Mouse (Mus musculus) myocyte (in vitro differentiated cells): ENCODE measurements around the gene Rnase9. TPM values are rescaled to one million over a fixed set of nuclear protein-coding genes. Genes with fewer than 3 reads are reported as not detected.

ENCODE experiments used
- H3K27me3 ChIP-seq: one replicate; pipeline ENCODE4 v1.6.1; 2011; ENCODE audit not compliant: control insufficient read depth, insufficient read depth, insufficient read length
- H3K36me3 ChIP-seq: one replicate; pipeline ENCODE4 v1.6.1; 2011; ENCODE audit not compliant: control insufficient read depth, insufficient read depth
- H3K4me2 ChIP-seq: one replicate; pipeline ENCODE4 v1.6.1; 2011; ENCODE audit warnings: low read depth, control low read depth
- H3K4me3 ChIP-seq: one replicate; pipeline ENCODE4 v1.5.1; 2011; ENCODE audit warnings: mild to moderate bottlenecking, control low read depth, moderate library complexity
- H3K79me2 ChIP-seq: one replicate; pipeline ENCODE4 v1.6.1; 2011; ENCODE audit not compliant: control insufficient read depth, insufficient read depth
- H3ac ChIP-seq: one replicate; pipeline ENCODE4 v1.6.1; 2011; ENCODE audit not compliant: control insufficient read depth, insufficient read length
- CEBPB ChIP-seq: IDR thresholded peaks from 2 replicates; pipeline ENCODE4 v1.6.1; 2011; ENCODE audit warnings: mild to moderate bottlenecking, moderate library complexity; ENCODE audit not compliant: poor library complexity, insufficient read depth, severe bottlenecking
- E2F4 ChIP-seq: IDR thresholded peaks from one replicate; pipeline ENCODE4 v1.6.1; 2011; ENCODE audit warnings: mild to moderate bottlenecking, control low read depth, moderate library complexity; ENCODE audit not compliant: insufficient read depth
- MAX ChIP-seq: IDR thresholded peaks from one replicate; pipeline ENCODE4 v1.6.1; 2011; ENCODE audit warnings: low read depth, mild to moderate bottlenecking, control low read depth
- MYOD1 ChIP-seq, 3 experiments: IDR thresholded peaks; one replicate each; pipeline ENCODE4 v1.6.1; 2011; ENCODE audit warnings: control low read depth in 2 of 3, low read depth in 2 of 3, mild to moderate bottlenecking in 2 of 3, moderate library complexity in 1 of 3; ENCODE audit not compliant: insufficient read length in 2 of 3, control insufficient read depth in 1 of 3
- MYOG ChIP-seq, 3 experiments: IDR thresholded peaks; one replicate each; pipeline ENCODE4 v1.6.1; 2011; ENCODE audit warnings: control low read depth in 2 of 3, low read depth in 2 of 3, mild to moderate bottlenecking in 2 of 3; ENCODE audit not compliant: insufficient read length in 2 of 3, control insufficient read depth in 1 of 3, insufficient read depth in 1 of 3
- POLR2A ChIP-seq: IDR thresholded peaks from one replicate; pipeline ENCODE4 v1.6.1; 2011; ENCODE audit warnings: low read depth, mild to moderate bottlenecking, control low read depth, moderate library complexity; ENCODE audit not compliant: insufficient read length
- POLR2AphosphoS2 ChIP-seq: IDR thresholded peaks from one replicate; pipeline ENCODE4 v1.6.1; 2011; ENCODE audit warnings: low read depth, control low read depth; ENCODE audit not compliant: insufficient read length
- REST ChIP-seq: IDR thresholded peaks from one replicate; pipeline ENCODE4 v1.6.1; 2011; ENCODE audit warnings: mild to moderate bottlenecking, control low read depth, moderate library complexity; ENCODE audit not compliant: insufficient read depth, insufficient read length
- SRF ChIP-seq: IDR thresholded peaks from one replicate; pipeline ENCODE4 v1.6.1; 2011; ENCODE audit warnings: low read depth; ENCODE audit not compliant: control insufficient read depth, insufficient read length
- TCF12 ChIP-seq: IDR thresholded peaks from one replicate; pipeline ENCODE4 v1.6.1; 2011; ENCODE audit warnings: mild to moderate bottlenecking, control low read depth; ENCODE audit not compliant: poor library complexity, insufficient read depth, severe bottlenecking
- TCF3 ChIP-seq: IDR thresholded peaks from one replicate; pipeline ENCODE4 v1.6.1; 2011; ENCODE audit warnings: low read depth, control low read depth; ENCODE audit not compliant: insufficient read length
- USF1 ChIP-seq: IDR thresholded peaks from one replicate; pipeline ENCODE4 v1.6.1; 2011; ENCODE audit warnings: low read depth, mild to moderate bottlenecking, control low read depth, moderate library complexity
- polyA plus RNA-seq: library from polyadenylated mRNA; unstranded; fragments of >200 nt; fragmentation: generic; extraction: Trizol; gene quantifications from one replicate; pipeline ENCODE4 v1.2.1, GENCODE M21; 2012; ENCODE audit warnings: missing spikeins

Rnase9 gene
- polyA plus RNA-seq, 1 experiment, result not detected

DNA sequence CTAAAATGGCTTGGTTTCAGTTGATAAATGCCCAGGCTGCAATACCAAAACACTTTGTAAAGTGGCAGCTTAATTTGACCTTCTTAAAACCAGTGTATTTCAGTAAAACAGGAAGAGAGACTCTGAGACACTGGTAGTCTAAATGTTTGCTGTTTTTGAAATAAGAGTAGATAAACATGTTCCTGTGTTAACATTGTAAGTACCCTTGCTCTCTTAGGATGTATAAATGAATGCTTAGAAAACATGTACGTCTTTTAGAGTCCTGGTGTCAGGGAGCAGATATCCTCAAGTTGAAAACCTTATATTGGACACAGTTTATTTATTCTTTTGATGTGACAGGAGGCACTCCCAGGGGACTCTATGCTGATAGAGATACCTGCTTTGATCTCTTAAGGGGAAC is 6.5 kb downstream of the Rnase9 start:
- no peaks in the 10 kb centered on the region for H3K79me2 ChIP-seq
- no peaks in the 10 kb centered on the region for H3K27me3 ChIP-seq
- no peak overlapping the region for H3K4me3 ChIP-seq
- H3K4me2 ChIP-seq, result no peak overlapping the region
- H3ac ChIP-seq, result no peak overlapping the region
- no peaks in the 10 kb centered on the region for H3K36me3 ChIP-seq
- TF ChIP-seq TCF12 (no peak), SRF (no peak), USF1 (no peak), POLR2A (no peak), TCF3 (no peak), REST (no peak), CEBPB (no peak), MYOG (IDR thresholded peaks at IDR 0.05; ENCODE audit: control insufficient read depth in 1 of 3, insufficient read depth in 1 of 3, insufficient read length in 2 of 3, low read depth in 2 of 3) (no peak)

DNA sequence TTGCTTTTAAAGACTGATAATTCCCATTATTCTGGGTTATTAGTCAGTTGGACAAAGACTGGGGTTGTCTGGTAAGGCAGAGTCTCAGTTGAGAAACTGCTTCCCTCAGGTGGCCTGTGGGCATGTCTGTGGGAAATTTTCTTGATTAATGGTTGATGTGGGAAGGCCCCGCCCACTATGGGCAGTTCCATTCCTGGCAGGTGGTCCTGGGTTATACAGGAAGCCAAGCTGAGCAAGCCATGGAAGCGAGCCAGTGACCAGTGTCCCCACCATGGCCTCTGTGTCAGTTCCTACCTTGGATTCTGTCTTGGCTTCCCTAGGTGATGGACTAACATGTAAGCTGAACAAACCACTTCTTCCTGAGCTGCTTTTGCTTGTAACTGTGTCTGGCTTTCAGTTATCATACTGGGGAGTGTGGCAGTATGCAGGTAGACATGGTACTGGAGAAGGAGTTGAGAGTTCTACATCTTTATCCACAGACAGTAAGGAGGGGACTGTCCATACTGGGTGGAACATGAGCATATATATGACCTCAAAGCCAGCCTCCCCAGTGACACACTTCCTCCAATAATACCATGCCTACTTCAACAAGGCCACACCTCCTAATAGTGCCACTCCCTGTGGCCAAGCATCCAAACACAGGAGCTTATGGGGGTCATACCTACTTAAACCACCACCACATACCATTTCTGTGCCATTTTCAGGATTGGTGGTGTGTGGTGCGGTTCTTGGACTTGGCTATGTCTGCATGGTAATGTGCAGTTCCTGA is 14.1 kb downstream of the Rnase9 start:
- Histone ChIP-seq H3ac (no peak overlapping the region), H3K27me3 (no peaks in the 10 kb centered on the region), H3K4me2 (no peak overlapping the region), H3K79me2 (no peaks in the 10 kb centered on the region), H3K36me3 (no peaks in the 10 kb centered on the region), H3K4me3 (no peak overlapping the region)
- TF ChIP-seq TCF3, result no peak
- no peak for TF ChIP-seq CEBPB
- TF ChIP-seq MYOD1 (IDR thresholded peaks at IDR 0.05; ENCODE audit: control insufficient read depth in 1 of 3, insufficient read length in 2 of 3, low read depth in 2 of 3), result no peak
- TF ChIP-seq REST, result no peak
- TF ChIP-seq E2F4, result no peak
- TF ChIP-seq POLR2A, result no peak
- no peak for TF ChIP-seq TCF12
- no peak for TF ChIP-seq MYOG (IDR thresholded peaks at IDR 0.05; ENCODE audit: control insufficient read depth in 1 of 3, insufficient read depth in 1 of 3, insufficient read length in 2 of 3, low read depth in 2 of 3)
- no peak for TF ChIP-seq MAX
- no peak for TF ChIP-seq POLR2AphosphoS2
- TF ChIP-seq USF1, result no peak
- TF ChIP-seq SRF, result no peak

DNA sequence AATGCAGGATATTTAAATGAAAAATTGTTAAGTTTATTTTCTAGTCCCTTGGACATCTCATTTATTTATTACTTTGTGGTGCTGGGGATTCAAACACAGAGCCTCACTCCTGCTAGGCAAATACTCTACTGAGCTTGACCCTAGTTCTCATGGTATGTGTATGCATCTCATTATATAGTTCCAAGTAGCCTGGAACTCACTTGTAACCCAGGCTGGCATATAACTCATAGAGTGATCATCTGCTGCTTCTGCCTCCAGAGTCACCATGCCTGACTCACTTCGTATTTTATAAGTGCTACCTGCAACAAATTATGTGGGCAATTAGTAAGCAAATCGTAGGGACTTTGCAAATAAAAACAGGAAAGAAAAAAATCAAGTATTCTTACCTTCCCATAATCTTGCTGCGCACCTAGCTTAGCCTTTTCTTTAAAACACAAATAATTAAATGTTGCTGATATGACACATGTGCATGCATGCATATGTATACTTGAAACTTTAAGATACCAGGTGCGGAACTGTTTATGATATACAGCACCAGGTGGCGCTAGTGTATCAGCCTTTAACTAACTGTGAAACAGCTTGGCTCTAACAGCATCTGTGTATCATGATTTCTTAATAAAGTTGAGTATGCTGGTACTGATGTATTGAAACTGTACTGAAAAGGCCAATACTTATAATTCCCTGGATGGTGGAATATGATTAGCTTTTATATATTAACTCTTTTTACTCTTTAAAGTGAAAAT is 15.1 kb downstream of the Rnase9 start:
- no peaks in the 10 kb centered on the region for H3K36me3 ChIP-seq
- H3K27me3 ChIP-seq, result no peaks in the 10 kb centered on the region
- no peak overlapping the region for H3K4me2 ChIP-seq
- H3K4me3 ChIP-seq, result no peak overlapping the region
- H3ac ChIP-seq, result no peak overlapping the region
- TF ChIP-seq POLR2AphosphoS2 (no peak), TCF3 (no peak), MYOG (IDR thresholded peaks at IDR 0.05; ENCODE audit: control insufficient read depth in 1 of 3, insufficient read depth in 1 of 3, insufficient read length in 2 of 3, low read depth in 2 of 3) (no peak), POLR2A (no peak), REST (no peak), MYOD1 (IDR thresholded peaks at IDR 0.05; ENCODE audit: control insufficient read depth in 1 of 3, insufficient read length in 2 of 3, low read depth in 2 of 3) (no peak)
- H3K79me2 ChIP-seq, result no peaks in the 10 kb centered on the region

DNA sequence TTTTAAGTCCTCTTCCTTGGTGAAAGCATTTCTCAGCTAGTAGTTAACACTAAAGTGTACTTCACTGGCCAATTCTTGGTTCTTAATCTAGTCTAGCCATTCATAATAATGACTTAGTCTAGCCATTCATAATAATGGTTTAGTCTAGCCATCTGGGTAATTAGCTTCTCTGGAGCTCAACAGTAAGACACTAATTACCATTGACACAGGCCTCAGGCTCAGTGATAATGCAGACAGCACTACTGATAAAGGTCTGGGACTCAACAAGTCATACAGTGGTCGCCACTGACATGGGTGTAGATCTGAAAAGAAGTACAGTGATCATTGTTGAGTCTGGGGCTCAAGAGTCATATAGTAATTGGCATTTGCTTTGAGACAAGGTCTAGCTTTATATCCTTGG is 16.8 kb downstream of the Rnase9 start:
- Histone ChIP-seq H3K79me2 (no peaks in the 10 kb centered on the region), H3K27me3 (no peaks in the 10 kb centered on the region), H3ac (no peak overlapping the region), H3K4me3 (no peak overlapping the region), H3K4me2 (no peak overlapping the region), H3K36me3 (no peaks in the 10 kb centered on the region)
- TF ChIP-seq REST (no peak), MYOD1 (IDR thresholded peaks at IDR 0.05; ENCODE audit: control insufficient read depth in 1 of 3, insufficient read length in 2 of 3, low read depth in 2 of 3) (no peak), MYOG (IDR thresholded peaks at IDR 0.05; ENCODE audit: control insufficient read depth in 1 of 3, insufficient read depth in 1 of 3, insufficient read length in 2 of 3, low read depth in 2 of 3) (no peak), MAX (no peak), CEBPB (no peak), POLR2AphosphoS2 (no peak), E2F4 (no peak)
